Mouse (Mus musculus): ENCODE results near the gene Chdh.

The Chdh gene

DNA sequence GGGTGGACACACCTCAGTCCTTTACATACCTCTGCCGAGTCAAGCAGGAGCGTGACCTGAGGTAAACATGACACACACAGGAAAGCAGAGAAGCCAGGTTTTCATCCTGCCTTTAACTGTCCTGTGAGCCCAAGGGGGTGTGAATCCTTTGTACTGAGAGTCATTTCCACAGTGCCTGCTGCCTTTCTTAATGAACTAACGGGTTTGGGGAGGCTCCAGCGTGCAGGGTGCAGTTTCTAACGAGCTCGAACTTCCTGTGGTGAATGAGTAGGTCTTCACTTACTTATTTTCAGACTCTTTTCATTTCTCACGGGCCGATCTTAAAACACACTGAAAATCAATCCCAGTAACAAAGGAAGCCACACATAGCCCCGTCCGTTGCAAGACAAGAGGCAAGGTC lies 5.7 kb downstream of the Chdh start:
- DNase-seq (ENCODE audit: low spot score): no peak

GRCm38 (mm10) chr14:30015008-30015407 lies 6.2 kb downstream of the Chdh start:
- DNase-seq (ENCODE audit: low spot score): no peak

- no peak for DNase-seq (ENCODE audit: low spot score)
Observed at GRCm38 (mm10) chr14:30016666-30017065, 7.8 kb downstream of the Chdh start.

DNA sequence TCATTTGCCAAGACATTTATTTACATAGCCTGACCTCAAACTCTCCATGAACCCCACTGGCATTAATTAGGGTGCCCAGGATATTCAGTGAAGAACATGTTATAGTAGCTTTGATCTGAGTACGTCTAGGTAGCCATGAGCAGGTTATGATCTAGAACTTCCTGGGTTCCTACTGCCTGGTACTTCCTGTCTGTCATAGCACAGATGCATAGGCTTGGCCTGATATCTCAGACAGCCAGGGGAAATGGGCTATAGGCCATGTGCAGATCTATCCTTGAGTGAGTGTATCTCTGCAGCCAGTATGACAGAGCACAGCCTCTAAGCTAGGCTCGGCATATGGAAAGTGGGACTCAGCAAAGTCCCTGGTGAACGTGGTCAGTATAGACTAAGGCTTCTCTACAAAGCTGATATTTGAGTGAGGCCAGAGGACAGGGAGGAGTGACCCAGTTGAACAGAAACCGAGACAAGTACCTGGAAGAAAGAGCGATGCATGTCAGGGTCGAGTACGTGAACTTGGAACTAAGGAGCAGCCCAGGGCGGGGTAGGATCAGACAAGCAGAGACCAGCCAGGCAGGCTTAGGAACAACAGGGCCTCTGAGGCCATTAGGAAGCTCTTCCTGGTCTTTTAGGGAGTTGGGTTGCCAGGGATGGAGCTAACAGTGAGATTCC lies 9.1 kb downstream of the Chdh start:
- no peak for DNase-seq (ENCODE audit: low spot score)

- DNase-seq (ENCODE audit: low spot score): no peak
Observed at GRCm38 (mm10) chr14:30018463-30018801, 9.6 kb downstream of the Chdh start.

DNA sequence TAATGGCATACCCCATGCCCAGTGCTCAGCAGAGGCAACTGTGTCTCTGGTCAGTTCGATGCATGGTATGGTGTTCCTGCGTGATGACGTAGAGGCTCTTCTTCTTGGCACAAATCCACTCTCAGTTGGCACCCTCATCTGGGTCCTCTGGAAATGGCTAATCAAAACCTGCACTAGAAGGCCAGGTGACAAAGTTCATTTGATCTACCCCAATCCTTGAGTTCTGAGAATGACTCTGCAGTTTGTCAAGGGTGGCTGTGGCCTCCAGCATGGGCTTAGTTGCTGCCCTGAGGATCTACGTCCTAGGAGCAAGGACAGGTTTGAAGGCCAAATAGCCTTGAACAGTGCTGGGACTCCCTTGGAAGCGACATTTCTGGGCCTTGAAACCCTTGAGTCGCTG lies 10.0 kb downstream of the Chdh start:
- no peak for DNase-seq (ENCODE audit: low spot score)

GRCm38 (mm10) chr14:30019375-30019774 lies 10.6 kb downstream of the Chdh start:
- DNase-seq (ENCODE audit: low spot score): no peak

GRCm38 (mm10) chr14:30019792-30020575 lies 11.2 kb downstream of the Chdh start:
- DNase-seq (ENCODE audit: low spot score): no peak

DNA sequence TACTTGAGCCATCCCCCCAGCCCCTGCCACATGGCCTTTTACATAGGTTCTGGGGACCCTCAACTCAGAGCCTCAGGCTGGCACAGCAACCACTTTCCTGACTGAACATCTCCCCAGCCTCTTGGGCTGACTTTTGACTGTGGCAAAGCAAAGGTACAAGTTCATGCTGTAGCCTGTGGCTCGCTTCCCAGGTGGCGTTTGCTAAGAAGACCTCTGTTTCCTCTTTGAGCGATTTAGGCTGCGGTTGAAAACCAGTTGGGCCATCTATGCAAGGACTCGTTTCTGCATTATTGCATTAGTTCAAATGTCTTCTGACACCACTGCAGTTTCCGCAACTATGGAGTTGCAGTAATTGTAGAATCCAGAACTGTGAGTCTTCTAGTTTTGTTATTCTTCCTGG lies 13.6 kb downstream of the Chdh start:
- DNase-seq (ENCODE audit: low spot score): no peak

DNA sequence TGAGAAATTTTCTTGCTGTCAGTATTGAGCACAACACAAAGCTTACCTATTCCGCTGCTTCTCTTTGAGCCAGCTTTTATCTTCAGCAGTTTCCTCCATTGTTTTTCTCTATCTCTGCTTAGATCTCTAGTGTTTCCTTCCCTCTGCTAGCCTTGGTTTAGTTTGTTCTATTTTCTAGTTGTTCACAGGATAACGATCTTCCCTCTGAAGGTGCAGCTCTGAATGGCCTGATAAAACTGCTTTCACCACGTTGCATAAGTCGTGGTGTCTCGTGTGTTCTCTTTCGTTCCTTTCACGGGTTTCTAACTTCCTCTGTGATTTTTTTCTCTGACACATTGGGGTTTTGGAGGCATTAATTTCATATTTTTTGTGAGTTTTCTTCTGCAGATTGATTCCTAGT lies 15.6 kb downstream of the Chdh start:
- no peak for DNase-seq (ENCODE audit: low spot score)

DNA sequence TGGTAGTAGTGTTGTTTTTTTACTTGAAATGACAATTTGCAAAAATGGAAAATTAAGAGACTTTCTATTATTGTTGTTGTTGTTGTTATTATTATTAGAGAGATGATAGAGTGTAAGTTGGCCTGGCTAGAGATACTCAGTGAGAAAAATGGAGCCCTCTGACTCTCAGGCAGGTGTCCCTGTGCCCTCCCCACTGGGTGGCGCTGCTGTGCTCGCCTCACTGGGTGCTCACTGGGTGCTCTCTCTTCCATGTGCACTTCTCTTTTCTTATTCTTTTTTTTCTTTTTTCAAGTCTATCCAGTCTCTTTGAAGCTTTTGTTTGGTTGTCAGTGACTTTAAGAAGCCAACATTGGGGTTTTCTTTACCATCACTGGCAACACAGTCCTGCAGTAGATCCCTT lies 18.6 kb downstream of the Chdh start:
- no peak for DNase-seq (ENCODE audit: low spot score)

GRCm38 (mm10) chr14:30033405-30033804 lies 24.6 kb downstream of the Chdh start:
- no peak for DNase-seq (ENCODE audit: low spot score)

GRCm38 (mm10) chr14:30038431-30038830 lies 29.6 kb downstream of the Chdh start:
- no peak for DNase-seq (ENCODE audit: low spot score)

- DNase-seq (ENCODE audit: low spot score): no peak
Observed at GRCm38 (mm10) chr14:30039413-30039812, 30.6 kb downstream of the Chdh start.

- no peak for DNase-seq (ENCODE audit: low spot score)
Observed at GRCm38 (mm10) chr14:30041836-30042235, 33.0 kb downstream of the Chdh start.

DNA sequence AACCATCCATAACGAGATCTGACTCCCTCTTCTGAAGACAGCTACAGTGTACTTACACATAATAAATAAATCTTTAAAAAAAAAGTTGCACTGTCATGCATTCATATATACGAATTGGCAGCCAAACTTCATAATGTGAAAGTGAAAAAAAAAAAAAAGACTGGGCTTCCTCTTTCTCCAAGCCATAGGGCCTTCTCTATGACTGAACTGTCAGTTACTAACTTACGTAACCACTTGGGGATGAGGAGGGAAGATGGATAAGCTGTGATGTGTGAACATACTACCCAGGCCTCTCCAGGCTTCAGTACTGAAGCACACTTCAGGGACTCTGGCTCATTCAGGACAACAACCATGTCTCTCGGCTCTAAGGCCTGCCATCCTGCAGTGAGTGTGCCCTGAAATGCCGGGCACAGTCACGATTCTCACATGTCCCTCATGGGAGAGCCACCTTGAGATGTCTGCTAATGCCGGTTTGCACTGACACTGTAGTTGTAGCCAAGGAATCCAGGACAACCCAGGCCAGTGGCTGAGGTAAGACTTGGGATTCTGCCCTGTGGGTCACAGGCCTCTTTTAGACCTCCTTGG lies 34.6 kb downstream of the Chdh start:
- DNase-seq (ENCODE audit: low spot score): no peak

DNA sequence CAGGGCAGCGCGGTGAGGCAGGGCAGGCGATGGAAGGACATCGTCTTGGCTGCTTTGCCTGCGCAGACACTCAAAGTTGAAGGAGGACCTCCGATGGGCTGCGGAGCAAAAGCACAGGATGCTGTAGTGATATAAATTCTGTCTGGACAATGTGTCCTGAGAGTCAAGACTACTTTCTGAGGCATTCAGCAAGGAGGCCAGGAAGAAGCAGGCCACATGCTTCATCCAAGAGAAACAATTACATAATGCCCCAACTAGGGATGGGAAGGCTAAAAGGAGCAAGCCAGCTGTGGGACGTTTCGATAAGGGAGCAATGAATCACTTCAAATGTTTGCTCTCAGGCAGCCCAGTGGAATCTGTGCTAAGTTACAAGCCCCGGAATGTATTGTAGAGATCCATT lies 36.4 kb downstream of the Chdh start:
- no peak for DNase-seq (ENCODE audit: low spot score)

- no peak for DNase-seq (ENCODE audit: low spot score)
Observed at GRCm38 (mm10) chr14:30045704-30046220, 36.9 kb downstream of the Chdh start.

DNA sequence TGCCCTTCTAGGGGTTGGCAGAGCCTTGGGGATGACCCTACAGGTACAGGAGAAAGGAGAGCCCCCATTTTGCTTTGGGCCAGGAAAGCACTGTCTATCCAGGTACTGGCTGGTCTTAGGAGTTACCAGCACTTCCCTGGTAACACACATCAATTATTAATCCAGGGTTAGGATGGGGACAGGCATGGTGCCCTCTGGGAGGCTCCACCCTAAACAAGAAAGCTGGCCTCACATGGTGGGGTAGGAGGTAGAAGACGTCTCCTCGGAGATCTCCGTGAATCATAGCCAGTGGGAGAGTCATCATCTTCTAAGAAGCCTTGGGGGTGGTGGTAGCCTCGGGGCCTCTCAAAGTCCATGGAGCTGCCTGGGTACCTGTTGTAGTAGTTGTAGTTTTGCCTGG lies 38.2 kb downstream of the Chdh start:
- DNase-seq (ENCODE audit: low spot score): no peak

GRCm38 (mm10) chr14:30048049-30048448 lies 39.2 kb downstream of the Chdh start:
- no peak for DNase-seq (ENCODE audit: low spot score)

GRCm38 (mm10) chr14:30050280-30050679 lies 41.5 kb downstream of the Chdh start:
- DNase-seq (ENCODE audit: low spot score): no peak

- no peak for DNase-seq (ENCODE audit: low spot score)
Observed at GRCm38 (mm10) chr14:30054922-30055321, 46.1 kb downstream of the Chdh start.

GRCm38 (mm10) chr14:30056031-30056766 lies 47.4 kb downstream of the Chdh start:
- no peak for DNase-seq (ENCODE audit: low spot score)

Measured in ovary, postnatal 14 days (tissue).